Mouse (Mus musculus) left cerebral cortex, postnatal 25 days (tissue): ENCODE results near the gene Gosr1. TPM values are rescaled to one million over a fixed set of nuclear protein-coding genes. Genes with fewer than 3 reads are reported as not detected.
"Not testable (repeated sequence)": the region's sequence is repeated elsewhere in the genome, so short reads cannot be mapped to it uniquely, and the experiment has no call there.

Source experiments
- DNase-seq, 2 experiments: peaks; one replicate each; pipeline ENCODE4 v3.0.0; 2022; ENCODE audit warnings: low spot score in 2 of 2, mixed read lengths in 1 of 2
- intact Hi-C: fragments of 180-260 bp; cut with DNase I; formaldehyde crosslinking; loops from one replicate; pipeline ENCODE4 v1.15.1; 2025
- total RNA-seq, 2 experiments: library from RNA; stranded (reverse); gene quantifications; 2 replicates each; pipeline ENCODE4 v1.2.3; 2021

Gene Gosr1
- total RNA-seq, 2 experiments from 2014 or later, result 48.5 to 48.9 TPM

DNA sequence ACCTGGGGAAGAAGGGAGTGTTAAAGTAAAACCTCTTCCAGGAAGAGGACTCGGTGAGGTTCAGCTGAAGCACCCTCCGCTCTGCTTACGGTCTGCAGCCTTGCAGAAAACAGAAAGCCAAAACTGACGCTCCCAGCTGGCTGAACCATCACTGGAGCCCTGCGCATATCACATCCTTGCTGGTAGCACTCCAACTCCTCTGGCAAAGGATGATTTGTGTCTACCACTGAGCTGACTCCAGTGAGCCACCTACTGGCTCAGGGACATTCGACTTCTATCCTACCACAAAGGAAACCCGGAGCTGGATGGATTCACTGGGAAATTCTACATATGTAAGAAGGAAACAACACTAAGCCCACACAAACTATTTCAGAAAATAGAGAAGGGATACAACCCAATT, 18.8 kb downstream of the Gosr1 start:
- intact Hi-C loops, result no loop called here
- peak; percentile 41 to 87 for DNase-seq

GRCm38 (mm10) chr11:76742511-76742910, 20.9 kb downstream of the Gosr1 start:
- intact Hi-C loops, result no loop called here
- no peak for DNase-seq

DNA sequence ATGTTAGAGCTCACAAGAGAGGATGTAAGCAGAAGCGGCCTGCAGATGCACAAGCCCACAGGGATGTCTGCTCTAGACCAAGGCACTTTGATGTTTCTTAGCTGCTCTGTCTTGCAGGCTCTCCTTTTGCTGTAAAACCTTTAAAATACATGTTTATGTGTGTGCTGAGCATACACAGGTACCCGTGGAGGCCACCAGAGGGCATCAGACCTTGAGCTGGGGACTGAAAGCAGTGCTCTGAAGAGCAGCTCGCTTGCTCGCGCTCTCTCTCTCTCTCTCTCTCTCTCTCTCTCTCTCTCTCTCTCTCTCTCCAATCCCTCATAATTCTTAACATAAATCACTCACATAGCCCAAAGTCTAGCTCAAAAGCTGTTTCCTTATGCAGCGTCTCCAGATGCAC, 24.3 kb downstream of the Gosr1 start:
- DNase-seq, result no peak
- intact Hi-C loops, result no loop called here

DNA sequence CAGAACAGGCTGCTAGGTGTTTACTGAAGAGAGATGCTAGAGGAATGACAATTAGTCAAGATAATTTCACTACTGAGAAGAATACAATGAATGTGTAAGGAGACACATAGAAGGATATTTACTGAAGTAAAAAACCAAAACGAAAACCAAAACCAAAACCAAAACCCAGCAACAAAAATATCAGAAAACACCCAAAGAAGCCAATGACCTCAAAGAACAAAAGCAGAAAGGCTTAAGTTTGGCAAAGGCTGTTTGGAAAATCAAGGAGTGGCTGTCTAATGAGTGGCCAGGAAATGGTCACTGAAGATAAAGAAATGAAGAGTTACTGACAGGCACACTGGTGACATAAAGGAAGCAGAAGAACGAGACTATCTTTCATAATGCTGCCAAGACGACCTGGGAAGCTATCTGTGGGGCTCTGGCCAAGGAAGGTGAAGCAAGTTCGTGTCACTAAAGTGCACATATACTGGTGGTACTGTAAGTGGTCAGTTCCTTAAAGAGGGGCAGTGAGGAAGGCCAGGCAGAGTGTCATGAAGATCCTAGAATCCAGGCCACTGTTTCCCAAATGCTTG, 27.5 kb downstream of the Gosr1 start:
- intact Hi-C loops, result no loop called here
- no peak for DNase-seq

DNA sequence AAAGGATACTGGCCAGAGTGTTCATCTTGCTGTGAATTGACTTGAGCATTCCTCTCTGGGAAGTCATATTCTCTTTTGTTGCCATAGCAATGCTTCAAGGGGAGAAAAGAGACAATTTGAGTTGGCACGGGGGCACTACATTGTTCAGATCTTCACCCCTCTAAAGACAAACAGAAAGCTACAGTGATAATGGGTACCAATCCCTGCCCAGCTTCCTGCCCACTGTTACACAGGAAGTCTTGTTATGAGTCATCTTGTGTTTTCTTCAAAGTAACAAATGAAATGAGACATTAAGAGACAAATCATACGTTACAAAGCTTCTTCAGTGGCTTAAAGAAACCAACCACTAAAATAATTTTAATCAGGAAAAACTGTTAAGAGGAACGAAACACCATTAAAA, 28.8 kb downstream of the Gosr1 start:
- intact Hi-C loops, result no loop called here

DNA sequence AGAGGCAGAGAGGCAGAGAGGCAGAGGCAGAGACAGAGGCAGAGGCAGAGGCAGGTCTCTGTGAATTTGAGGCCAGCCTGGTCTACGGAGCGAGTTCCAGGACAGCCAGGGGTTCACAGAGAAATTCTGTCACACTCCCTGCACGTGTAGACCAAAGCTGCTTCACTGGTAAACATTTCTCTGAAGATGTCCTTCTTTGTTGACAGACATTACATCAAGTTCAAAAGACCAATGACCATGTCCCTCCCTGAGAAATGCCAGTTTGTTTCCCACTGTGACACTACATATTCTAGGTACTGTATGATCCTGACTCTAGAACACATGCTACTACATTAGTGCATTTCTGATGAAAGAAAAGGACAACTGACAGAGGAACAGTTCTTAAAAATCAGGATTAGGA, 32.7 kb downstream of the Gosr1 start:
- DNase-seq, result no peak
- intact Hi-C loops, result no loop called here

More for the DNA sequence above, 28.8 kb downstream of the Gosr1 start:
- no peak for DNase-seq

DNA sequence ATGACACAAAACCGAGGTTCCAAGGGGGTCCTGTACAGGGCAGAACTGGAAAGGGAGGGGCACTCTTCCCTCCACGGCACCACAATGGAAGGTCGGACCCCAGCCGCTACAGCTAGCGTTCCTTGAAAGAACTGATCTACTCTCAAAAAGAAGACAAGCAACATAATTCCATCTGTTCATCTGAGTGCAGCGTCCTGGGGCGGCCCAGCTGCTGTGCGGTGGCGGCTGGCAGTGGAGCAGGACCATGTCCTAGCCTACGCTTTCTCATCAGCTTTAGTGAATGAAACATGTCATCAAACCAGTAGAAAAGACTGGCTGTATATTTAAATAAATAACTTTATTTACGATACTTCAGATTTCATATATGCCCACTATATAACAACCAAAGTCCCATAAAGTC, 35.3 kb downstream of the Gosr1 start:
- intact Hi-C loops, result no loop called here
- DNase-seq, result no peak

- no peak for DNase-seq
- intact Hi-C loops, result loop anchor here (5.0 kb wide), 1 partner anchor 42 kb away; no protein-coding TSS in a partner anchor
Observed at GRCm38 (mm10) chr11:76723911-76724310, 39.5 kb downstream of the Gosr1 start.

DNA sequence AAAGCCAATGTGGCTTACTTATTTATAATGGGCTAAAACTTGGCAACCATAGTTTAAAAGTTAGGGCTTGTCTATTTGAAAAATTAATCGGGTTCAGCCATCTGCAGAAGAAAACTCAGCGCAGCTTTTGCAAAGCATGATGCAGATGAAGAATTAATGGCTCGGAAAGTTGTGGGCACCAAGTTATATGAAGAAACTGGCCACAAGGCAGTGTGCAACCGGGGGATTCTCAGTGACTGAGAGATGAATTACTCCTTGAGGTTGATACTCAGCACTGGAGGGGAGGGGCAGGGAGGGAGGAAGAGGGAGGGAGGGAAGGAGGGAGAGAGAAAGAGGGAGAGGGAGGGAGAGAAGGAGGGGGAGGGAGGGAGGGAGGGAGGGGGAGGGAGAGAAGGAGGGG, 46.4 kb downstream of the Gosr1 start:
- intact Hi-C loops, result no loop called here
- DNase-seq, result no peak

GRCm38 (mm10) chr11:76709625-76710452, 53.5 kb downstream of the Gosr1 start:
- intact Hi-C loops, result no loop called here
- no peak for DNase-seq

- intact Hi-C loops, result no loop called here
- DNase-seq, result no peak
Observed at GRCm38 (mm10) chr11:76708881-76709280, 54.5 kb downstream of the Gosr1 start.

- intact Hi-C loops, result no loop called here
- DNase-seq, result no peak
Observed at GRCm38 (mm10) chr11:76708066-76708465, 55.3 kb downstream of the Gosr1 start.

- DNase-seq, result no peak
- intact Hi-C loops, result no loop called here
Observed at GRCm38 (mm10) chr11:76707656-76708055, 55.7 kb downstream of the Gosr1 start.

- no peak for DNase-seq
- intact Hi-C loops, result no loop called here
Observed at GRCm38 (mm10) chr11:76699626-76700025, 63.8 kb downstream of the Gosr1 start.

DNA sequence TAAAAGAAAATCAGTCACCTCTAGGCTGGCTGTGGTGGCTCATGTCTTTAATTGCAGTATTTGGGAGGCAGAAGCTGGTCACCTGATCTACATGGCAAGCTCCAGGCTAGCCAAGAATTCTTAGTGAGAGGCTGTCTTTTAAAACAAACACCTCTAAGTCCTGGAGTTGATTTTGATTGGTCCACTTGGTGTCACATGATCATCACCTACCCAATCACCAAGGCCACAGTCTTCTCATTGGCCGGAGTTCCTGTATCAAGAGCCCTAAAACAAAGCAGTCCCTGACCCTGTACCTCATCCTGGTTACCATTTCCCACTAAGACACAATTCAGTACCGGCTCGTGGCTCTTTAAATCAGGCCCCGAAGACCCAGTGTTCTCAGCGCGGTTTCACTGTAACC, 67.6 kb downstream of the Gosr1 start:
- intact Hi-C loops, result no loop called here
- peak; percentile 29 to 66 for DNase-seq

- DNase-seq, result no peak
- intact Hi-C loops, result no loop called here
Observed at GRCm38 (mm10) chr11:76692096-76692495, 71.3 kb downstream of the Gosr1 start.

GRCm38 (mm10) chr11:76685604-76686003, 77.8 kb downstream of the Gosr1 start:
- intact Hi-C loops, result no loop called here
- no peak for DNase-seq

DNA sequence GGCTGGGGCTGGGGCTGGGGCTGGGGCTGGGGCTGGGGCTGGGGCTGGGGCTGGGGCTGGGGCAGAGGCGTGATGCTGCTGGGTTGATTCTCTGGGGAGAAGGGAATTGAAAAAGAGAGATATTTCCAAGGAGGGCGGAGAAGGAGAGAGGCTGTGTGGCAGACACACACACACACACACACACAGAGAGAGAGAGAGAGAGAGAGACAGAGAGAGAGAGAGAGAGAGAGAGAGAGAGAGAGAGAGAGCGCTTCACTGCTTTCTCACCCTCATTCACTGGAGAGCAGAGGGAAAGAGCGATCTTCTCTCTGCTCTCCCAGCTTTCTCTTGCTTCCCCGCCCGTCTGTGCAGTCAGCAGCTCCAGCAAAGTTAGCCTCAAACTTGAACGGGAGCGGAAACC, 83.9 kb downstream of the Gosr1 start, which contains the start of gene Trarg1:
TSS of gene Trarg1 (plus strand) at position 301 of the 400 bp plus-strand sequence.
- intact Hi-C loops, result loop anchor here (5.0 kb wide), 1 partner anchor 68 kb away; no protein-coding TSS in a partner anchor
- DNase-seq, result not testable (repeated sequence)
